Mouse (Mus musculus): ENCODE results near the gene Specc1. TPM values are rescaled to one million over a fixed set of nuclear protein-coding genes. Genes with fewer than 3 reads are reported as not detected.

The Specc1 gene
- polyA plus RNA-seq, 2 experiments: 23.5 to 40.5 TPM

DNA sequence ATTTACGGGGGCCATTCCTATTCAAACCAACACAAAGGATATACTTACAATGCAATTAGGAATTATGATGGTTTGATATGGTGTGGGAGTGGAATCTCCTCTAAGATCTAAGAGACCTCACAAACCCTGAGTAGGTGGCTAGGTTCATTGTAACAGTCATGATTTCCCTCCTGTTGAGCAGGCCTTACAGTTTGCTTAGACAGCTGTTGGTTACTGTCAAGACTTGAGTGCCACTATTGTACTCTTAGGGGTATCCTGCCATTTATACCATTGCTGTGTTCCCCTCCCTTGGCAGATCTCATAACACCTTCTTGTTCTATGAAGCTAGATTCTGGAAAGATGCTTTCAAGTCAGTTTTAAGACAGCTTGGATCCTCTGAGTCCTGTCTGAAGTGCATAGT is 78.7 kb downstream of the Specc1 start:
- Histone ChIP-seq H3K27me3 (ENCODE audit: control insufficient read depth, insufficient read depth, low read length) (no peaks in the 10 kb centered on the region), H3K4me1 (replicated peaks; ENCODE audit: control insufficient read depth in 2 of 2, insufficient read depth in 2 of 2, low read length in 1 of 2) (no peaks in the 10 kb centered on the region), H3K36me3 (replicated peaks; ENCODE audit: control insufficient read depth, insufficient read depth, low read depth) (peaks cover 28% of the 10 kb centered on the region), H3K27ac (no peak overlapping the region), H3K9me3 (ENCODE audit: control insufficient read depth, low read length) (no peaks in the 10 kb centered on the region), H3K4me3 (ENCODE audit: insufficient read depth in 1 of 2, low read depth in 2 of 2, low read length in 2 of 2) (no peak overlapping the region), H3K9ac (replicated peaks) (no peak overlapping the region), H3K4me2 (ENCODE audit: low read depth) (no peak overlapping the region)
- ATAC-seq (ENCODE audit: insufficient read depth) (no peak), DNase-seq (ENCODE audit: low read depth in 3 of 3, low spot score in 3 of 3) (no peak)
- TF ChIP-seq CTCF (IDR thresholded peaks at IDR 0.05; ENCODE audit: low read depth): no peak
- no peak for TF ChIP-seq EP300 (IDR thresholded peaks at IDR 0.05; ENCODE audit: low read depth)
- WGBS (ENCODE audit: insufficient replicate concordance): 95% methylated on average over 1 of the region's 1 CpGs

DNA sequence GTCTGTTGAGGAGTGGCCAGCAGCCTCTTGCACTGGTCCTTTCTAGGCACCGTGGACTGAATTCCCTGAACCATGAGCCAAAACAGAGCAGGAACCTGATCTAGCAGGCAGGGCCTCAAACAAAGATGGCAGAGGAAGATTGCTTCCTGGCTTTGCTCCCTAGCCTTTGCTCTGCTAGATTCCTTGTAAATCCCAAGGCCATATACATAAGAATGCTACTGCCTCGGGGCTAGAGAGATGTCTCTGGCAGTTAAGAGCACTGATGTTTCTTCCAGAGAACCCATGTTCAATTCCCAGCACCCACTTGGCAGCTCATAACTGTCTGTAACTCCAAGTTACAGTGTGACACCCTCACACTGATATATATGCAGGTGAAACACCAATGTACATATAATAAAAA is 83.6 kb downstream of the Specc1 start:
- H3K4me1 ChIP-seq (replicated peaks; ENCODE audit: control insufficient read depth in 2 of 2, insufficient read depth in 2 of 2, low read length in 1 of 2): no peaks in the 10 kb centered on the region
- no peaks in the 10 kb centered on the region for H3K9me3 ChIP-seq (ENCODE audit: control insufficient read depth, low read length)
- no peaks in the 10 kb centered on the region for H3K27me3 ChIP-seq (ENCODE audit: control insufficient read depth, insufficient read depth, low read length)
- no peak overlapping the region for H3K4me3 ChIP-seq (ENCODE audit: insufficient read depth in 1 of 2, low read depth in 2 of 2, low read length in 2 of 2)
- ATAC-seq (ENCODE audit: insufficient read depth): no peak
- TF ChIP-seq EP300 (IDR thresholded peaks at IDR 0.05; ENCODE audit: low read depth): no peak
- no peak for TF ChIP-seq CTCF (IDR thresholded peaks at IDR 0.05; ENCODE audit: low read depth)
- H3K36me3 ChIP-seq (replicated peaks; ENCODE audit: control insufficient read depth, insufficient read depth, low read depth): peaks cover 23% of the 10 kb centered on the region
- no peak overlapping the region for H3K9ac ChIP-seq (replicated peaks)
- no peak for DNase-seq (ENCODE audit: low read depth in 3 of 3, low spot score in 3 of 3)
- no peak overlapping the region for H3K4me2 ChIP-seq (ENCODE audit: low read depth)
- WGBS (ENCODE audit: insufficient replicate concordance): 82% methylated on average over 2 of the region's 2 CpGs
- H3K27ac ChIP-seq: no peak overlapping the region

DNA sequence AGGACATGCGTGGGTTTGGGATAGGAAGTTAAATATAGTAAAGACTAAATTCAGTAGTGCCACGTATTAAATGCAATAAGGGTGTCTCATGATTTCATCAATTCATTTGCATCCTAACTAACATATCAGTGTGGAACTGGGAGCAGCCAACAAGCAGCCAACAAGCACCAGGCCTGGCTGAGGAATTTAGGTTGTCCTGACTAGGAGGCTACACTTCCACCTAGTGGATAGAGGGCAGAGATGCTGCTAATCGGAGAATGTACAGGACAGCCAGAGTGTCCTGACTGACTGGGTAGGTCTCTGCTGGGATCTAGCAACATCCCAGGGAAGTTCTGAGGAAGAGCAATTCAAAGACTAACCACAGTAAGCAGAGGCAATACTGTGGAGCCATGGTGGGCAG is 88.1 kb downstream of the Specc1 start:
- H3K9ac ChIP-seq (replicated peaks): no peak overlapping the region
- DNase-seq (ENCODE audit: low read depth in 3 of 3, low spot score in 3 of 3) (no peak), ATAC-seq (ENCODE audit: insufficient read depth) (no peak)
- TF ChIP-seq EP300 (IDR thresholded peaks at IDR 0.05; ENCODE audit: low read depth) (no peak), CTCF (IDR thresholded peaks at IDR 0.05; ENCODE audit: low read depth) (peak; percentile 70)
- 61% methylated on average over 3 of the region's 3 CpGs for WGBS (ENCODE audit: insufficient replicate concordance)
- no peak overlapping the region for H3K4me3 ChIP-seq (ENCODE audit: insufficient read depth in 1 of 2, low read depth in 2 of 2, low read length in 2 of 2)
- no peaks in the 10 kb centered on the region for H3K27me3 ChIP-seq (ENCODE audit: control insufficient read depth, insufficient read depth, low read length)
- no peak overlapping the region for H3K4me2 ChIP-seq (ENCODE audit: low read depth)
- H3K9me3 ChIP-seq (ENCODE audit: control insufficient read depth, low read length): no peaks in the 10 kb centered on the region
- H3K27ac ChIP-seq: no peak overlapping the region
- peaks cover 18% of the 10 kb centered on the region for H3K36me3 ChIP-seq (replicated peaks; ENCODE audit: control insufficient read depth, insufficient read depth, low read depth)
- no peaks in the 10 kb centered on the region for H3K4me1 ChIP-seq (replicated peaks; ENCODE audit: control insufficient read depth in 2 of 2, insufficient read depth in 2 of 2, low read length in 1 of 2)

DNA sequence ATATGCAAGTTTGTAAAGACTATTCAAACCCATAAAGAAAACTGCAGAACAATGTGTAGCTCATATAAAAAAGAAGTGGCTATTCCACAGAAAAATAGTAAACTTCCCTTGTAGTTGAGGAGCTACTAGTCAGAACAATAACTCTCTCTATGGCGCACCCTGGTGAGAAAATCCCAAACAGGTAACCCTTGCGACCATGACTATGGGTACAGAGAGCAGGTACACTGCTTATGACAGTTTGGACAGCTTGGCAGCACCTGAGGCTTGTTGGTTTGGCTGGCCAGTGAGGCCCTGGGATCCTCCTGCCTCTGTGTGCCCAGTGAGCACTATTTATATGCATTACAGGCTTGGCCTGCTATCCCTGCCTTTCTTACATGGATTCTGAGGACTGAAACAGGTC is 89.4 kb downstream of the Specc1 start:
- Histone ChIP-seq H3K4me3 (ENCODE audit: insufficient read depth in 1 of 2, low read depth in 2 of 2, low read length in 2 of 2) (no peak overlapping the region), H3K27ac (no peak overlapping the region), H3K9me3 (ENCODE audit: control insufficient read depth, low read length) (no peaks in the 10 kb centered on the region), H3K27me3 (ENCODE audit: control insufficient read depth, insufficient read depth, low read length) (no peaks in the 10 kb centered on the region), H3K9ac (replicated peaks) (no peak overlapping the region), H3K4me1 (replicated peaks; ENCODE audit: control insufficient read depth in 2 of 2, insufficient read depth in 2 of 2, low read length in 1 of 2) (no peaks in the 10 kb centered on the region; a peak in 1 of 4 replicates), H3K36me3 (replicated peaks; ENCODE audit: control insufficient read depth, insufficient read depth, low read depth) (peaks cover 18% of the 10 kb centered on the region), H3K4me2 (ENCODE audit: low read depth) (no peak overlapping the region)
- WGBS (ENCODE audit: insufficient replicate concordance): 62% methylated on average over 2 of the region's 2 CpGs
- ATAC-seq (ENCODE audit: insufficient read depth) (no peak), DNase-seq (ENCODE audit: low read depth in 3 of 3, low spot score in 3 of 3) (no peak)
- TF ChIP-seq EP300 (IDR thresholded peaks at IDR 0.05; ENCODE audit: low read depth): no peak
- no peak for TF ChIP-seq CTCF (IDR thresholded peaks at IDR 0.05; ENCODE audit: low read depth)

DNA sequence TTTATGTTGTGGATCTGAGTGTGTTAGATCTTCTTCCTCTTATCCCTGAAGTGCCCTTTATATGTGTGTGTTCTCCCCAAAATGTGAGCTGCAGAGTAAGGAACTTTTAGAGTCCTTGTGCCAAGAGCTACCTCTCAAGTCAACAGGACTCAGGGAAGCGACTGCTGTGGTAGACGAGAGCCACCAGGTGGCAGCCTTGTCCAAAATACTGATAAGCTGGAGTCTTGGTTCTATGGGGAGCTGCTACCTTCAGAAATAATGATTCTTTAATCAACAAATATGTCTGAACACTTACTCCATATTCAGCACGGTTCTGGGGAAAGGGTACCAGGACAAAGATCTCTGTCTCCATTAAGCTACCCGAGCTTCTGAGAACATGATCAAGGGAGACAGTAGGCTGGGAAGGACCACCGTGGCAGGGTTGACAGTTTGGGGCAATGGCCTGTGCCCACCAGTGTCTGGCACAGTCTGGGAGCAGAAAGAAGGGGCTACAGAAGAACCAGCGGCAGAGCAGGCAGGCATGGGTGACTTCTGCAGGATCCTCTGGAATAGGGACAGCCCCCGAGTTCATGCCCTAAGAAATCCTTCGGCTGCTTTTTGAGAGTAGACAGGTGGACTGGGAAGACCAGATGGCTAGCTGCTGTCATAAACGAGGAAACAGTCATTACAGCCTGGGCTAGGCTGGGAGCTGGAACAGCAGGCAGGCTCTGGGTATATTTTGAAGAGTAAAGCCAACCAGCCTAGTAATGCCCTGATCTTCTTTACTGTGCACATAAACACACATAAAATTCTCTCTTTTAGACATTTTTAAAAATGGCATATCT is 91.5 kb downstream of the Specc1 start:
- WGBS (ENCODE audit: insufficient replicate concordance): 47% methylated on average over 9 of the region's 9 CpGs
- no peaks in the 10 kb centered on the region; a peak in 1 of 4 replicates for H3K4me1 ChIP-seq (replicated peaks; ENCODE audit: control insufficient read depth in 2 of 2, insufficient read depth in 2 of 2, low read length in 1 of 2)
- no peaks in the 10 kb centered on the region for H3K9me3 ChIP-seq (ENCODE audit: control insufficient read depth, low read length)
- ATAC-seq (ENCODE audit: insufficient read depth): no peak
- H3K27ac ChIP-seq: no peak overlapping the region
- no peak overlapping the region for H3K4me3 ChIP-seq (ENCODE audit: insufficient read depth in 1 of 2, low read depth in 2 of 2, low read length in 2 of 2)
- TF ChIP-seq EP300 (IDR thresholded peaks at IDR 0.05; ENCODE audit: low read depth) (no peak), CTCF (IDR thresholded peaks at IDR 0.05; ENCODE audit: low read depth) (peak; percentile 81)
- DNase-seq (ENCODE audit: low read depth in 3 of 3, low spot score in 3 of 3): peak; percentile 42 to 61 (median 47)
- H3K4me2 ChIP-seq (ENCODE audit: low read depth): no peak overlapping the region
- H3K36me3 ChIP-seq (replicated peaks; ENCODE audit: control insufficient read depth, insufficient read depth, low read depth): peaks cover 12% of the 10 kb centered on the region
- no peak overlapping the region for H3K9ac ChIP-seq (replicated peaks)
- H3K27me3 ChIP-seq (ENCODE audit: control insufficient read depth, insufficient read depth, low read length): no peaks in the 10 kb centered on the region
